Mouse (Mus musculus): Measurements from ENCODE around the gene Unc5b. TPM values are rescaled to one million over a fixed set of nuclear protein-coding genes. Genes with fewer than 3 reads are reported as not detected.
A peak's percentile ranks its signal among the peaks of the same experiment; 100 is the strongest.

The Unc5b gene
- polyA plus RNA-seq, 1 experiment = 0.86 TPM

- H3K4me3 ChIP-seq (ENCODE audit: control insufficient read depth, low read depth, low read length) = no peak overlapping the region
- H3K27ac ChIP-seq (ENCODE audit: control insufficient read depth, insufficient read depth, low read depth, low read length) = no peak overlapping the region
- H3K27me3 ChIP-seq (ENCODE audit: control insufficient read depth, insufficient read depth, low read length) = no peaks in the 10 kb centered on the region
- no peak for TF ChIP-seq CTCF (IDR thresholded peaks at IDR 0.05; ENCODE audit: control insufficient read depth, insufficient read depth, insufficient replicate concordance, low read depth, low read length)
- no peak for TF ChIP-seq POLR2A (IDR thresholded peaks at IDR 0.05; ENCODE audit: control insufficient read depth, low read depth, low read length)
- no peaks in the 10 kb centered on the region for H3K36me3 ChIP-seq (ENCODE audit: control insufficient read depth, insufficient read depth, low read length)
- no peaks in the 10 kb centered on the region for H3K4me1 ChIP-seq (ENCODE audit: control insufficient read depth, insufficient read depth, low read length)
Measured at GRCm38 (mm10) chr10:60731742-60732141, 99.6 kb downstream of the Unc5b start.

DNA sequence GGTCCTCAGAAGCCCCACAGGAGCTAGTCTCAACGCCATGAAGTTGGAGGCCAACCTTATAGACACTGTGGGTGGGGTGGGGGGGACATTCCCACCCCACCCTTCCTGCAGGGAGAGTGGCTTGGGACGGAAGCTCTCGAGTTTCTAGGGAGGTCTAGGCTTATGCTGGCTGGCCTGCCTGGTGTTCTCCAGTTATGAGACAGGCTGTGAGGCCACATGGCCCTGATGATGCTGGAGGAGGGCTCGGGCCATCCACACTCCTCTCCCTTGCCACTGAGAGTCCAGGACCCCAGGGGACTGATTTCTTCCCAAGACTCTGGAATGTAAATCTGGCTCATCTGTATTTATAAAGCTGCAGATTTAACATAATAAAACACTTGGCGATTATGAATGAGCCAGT is 104.1 kb downstream of the Unc5b start:
- Histone ChIP-seq H3K27ac (ENCODE audit: control insufficient read depth, insufficient read depth, low read depth, low read length) (no peak overlapping the region), H3K36me3 (ENCODE audit: control insufficient read depth, insufficient read depth, low read length) (no peaks in the 10 kb centered on the region), H3K4me1 (ENCODE audit: control insufficient read depth, insufficient read depth, low read length) (no peaks in the 10 kb centered on the region), H3K27me3 (ENCODE audit: control insufficient read depth, insufficient read depth, low read length) (no peaks in the 10 kb centered on the region), H3K4me3 (ENCODE audit: control insufficient read depth, low read depth, low read length) (no peak overlapping the region)
- TF ChIP-seq CTCF (IDR thresholded peaks at IDR 0.05; ENCODE audit: control insufficient read depth, insufficient read depth, insufficient replicate concordance, low read depth, low read length) (no peak), POLR2A (IDR thresholded peaks at IDR 0.05; ENCODE audit: control insufficient read depth, low read depth, low read length) (no peak)

DNA sequence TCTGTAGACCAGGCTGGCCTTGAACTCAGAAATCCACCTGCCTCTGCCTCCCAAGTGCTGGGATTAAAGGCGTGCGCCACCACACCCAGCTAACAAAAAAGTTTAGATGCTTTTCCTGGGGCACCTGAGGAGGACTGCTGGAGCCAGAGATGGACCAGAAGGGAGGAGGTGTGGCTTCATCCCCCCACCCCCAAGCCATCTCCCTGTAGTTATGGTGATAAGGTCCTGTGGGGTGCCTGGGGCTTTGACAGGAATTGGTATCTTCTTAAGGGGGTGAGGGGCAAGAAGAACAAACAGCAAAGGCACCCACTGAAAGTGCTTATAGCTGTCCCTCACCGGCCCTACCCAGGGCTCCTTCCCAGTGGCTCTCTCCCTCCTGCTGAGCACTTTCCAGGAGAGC is 104.5 kb downstream of the Unc5b start:
- Histone ChIP-seq H3K36me3 (ENCODE audit: control insufficient read depth, insufficient read depth, low read length) (no peaks in the 10 kb centered on the region), H3K4me1 (ENCODE audit: control insufficient read depth, insufficient read depth, low read length) (no peaks in the 10 kb centered on the region), H3K27ac (ENCODE audit: control insufficient read depth, insufficient read depth, low read depth, low read length) (no peak overlapping the region), H3K27me3 (ENCODE audit: control insufficient read depth, insufficient read depth, low read length) (no peaks in the 10 kb centered on the region), H3K4me3 (ENCODE audit: control insufficient read depth, low read depth, low read length) (no peak overlapping the region)
- no peak for TF ChIP-seq CTCF (IDR thresholded peaks at IDR 0.05; ENCODE audit: control insufficient read depth, insufficient read depth, insufficient replicate concordance, low read depth, low read length)
- TF ChIP-seq POLR2A (IDR thresholded peaks at IDR 0.05; ENCODE audit: control insufficient read depth, low read depth, low read length) = no peak

DNA sequence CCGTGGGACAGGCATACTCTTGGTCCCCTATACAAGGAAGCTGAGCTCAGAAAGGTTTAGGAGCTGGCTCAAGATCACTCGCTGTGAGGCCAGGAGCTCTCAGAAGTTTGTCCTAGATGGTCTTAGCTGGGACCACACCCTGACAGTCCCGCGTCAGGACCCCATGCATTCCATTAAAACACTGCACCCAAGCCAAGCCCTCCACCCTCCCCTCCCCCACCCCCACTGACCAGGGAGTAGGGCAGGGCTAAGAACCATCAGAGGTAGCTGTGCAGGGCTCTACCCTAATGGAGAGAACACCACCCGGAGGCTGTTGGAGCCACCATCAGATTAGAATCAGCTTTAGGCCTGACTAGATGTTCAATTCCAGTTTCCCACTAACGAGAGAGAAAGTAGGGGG is 106.9 kb downstream of the Unc5b start:
- no peaks in the 10 kb centered on the region for H3K4me1 ChIP-seq (ENCODE audit: control insufficient read depth, insufficient read depth, low read length)
- no peaks in the 10 kb centered on the region for H3K36me3 ChIP-seq (ENCODE audit: control insufficient read depth, insufficient read depth, low read length)
- H3K27ac ChIP-seq (ENCODE audit: control insufficient read depth, insufficient read depth, low read depth, low read length) = no peak overlapping the region
- peak overlapping the region; percentile 2 for H3K4me3 ChIP-seq (ENCODE audit: control insufficient read depth, low read depth, low read length)
- TF ChIP-seq POLR2A (IDR thresholded peaks at IDR 0.05; ENCODE audit: control insufficient read depth, low read depth, low read length) = no peak
- TF ChIP-seq CTCF (IDR thresholded peaks at IDR 0.05; ENCODE audit: control insufficient read depth, insufficient read depth, insufficient replicate concordance, low read depth, low read length) = no peak
- no peaks in the 10 kb centered on the region for H3K27me3 ChIP-seq (ENCODE audit: control insufficient read depth, insufficient read depth, low read length)

GRCm38 (mm10) chr10:60723345-60723744 is 108.0 kb downstream of the Unc5b start:
- H3K36me3 ChIP-seq (ENCODE audit: control insufficient read depth, insufficient read depth, low read length) = no peaks in the 10 kb centered on the region
- H3K4me1 ChIP-seq (ENCODE audit: control insufficient read depth, insufficient read depth, low read length) = no peaks in the 10 kb centered on the region
- peak overlapping the region; percentile 2 for H3K4me3 ChIP-seq (ENCODE audit: control insufficient read depth, low read depth, low read length)
- no peaks in the 10 kb centered on the region for H3K27me3 ChIP-seq (ENCODE audit: control insufficient read depth, insufficient read depth, low read length)
- no peak overlapping the region for H3K27ac ChIP-seq (ENCODE audit: control insufficient read depth, insufficient read depth, low read depth, low read length)
- no peak for TF ChIP-seq CTCF (IDR thresholded peaks at IDR 0.05; ENCODE audit: control insufficient read depth, insufficient read depth, insufficient replicate concordance, low read depth, low read length)
- TF ChIP-seq POLR2A (IDR thresholded peaks at IDR 0.05; ENCODE audit: control insufficient read depth, low read depth, low read length) = no peak

DNA sequence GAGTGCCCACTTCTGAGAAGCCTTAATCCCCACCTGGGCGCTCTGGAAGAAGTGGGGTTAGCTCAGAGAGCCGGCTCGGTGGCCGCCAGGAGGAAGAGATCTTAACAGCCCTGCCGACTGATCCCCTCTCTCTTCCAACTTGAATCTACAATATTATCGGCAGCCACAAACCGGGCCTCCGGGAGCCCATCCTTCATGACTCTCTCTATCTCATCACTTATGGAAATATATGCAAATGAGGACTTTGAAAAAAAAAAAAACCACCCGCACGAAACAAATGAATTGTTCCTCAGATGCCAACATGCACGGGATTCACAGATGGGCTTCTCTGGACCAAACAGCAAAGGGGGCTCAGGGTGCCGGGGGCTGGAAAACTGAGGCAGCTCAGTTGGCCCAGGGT is 109.7 kb downstream of the Unc5b start:
- TF ChIP-seq CTCF (IDR thresholded peaks at IDR 0.05; ENCODE audit: control insufficient read depth, insufficient read depth, insufficient replicate concordance, low read depth, low read length) (no peak), POLR2A (IDR thresholded peaks at IDR 0.05; ENCODE audit: control insufficient read depth, low read depth, low read length) (no peak)
- H3K4me3 ChIP-seq (ENCODE audit: control insufficient read depth, low read depth, low read length) = no peak overlapping the region
- H3K36me3 ChIP-seq (ENCODE audit: control insufficient read depth, insufficient read depth, low read length) = no peaks in the 10 kb centered on the region
- H3K27ac ChIP-seq (ENCODE audit: control insufficient read depth, insufficient read depth, low read depth, low read length) = no peak overlapping the region
- no peaks in the 10 kb centered on the region for H3K4me1 ChIP-seq (ENCODE audit: control insufficient read depth, insufficient read depth, low read length)
- no peaks in the 10 kb centered on the region for H3K27me3 ChIP-seq (ENCODE audit: control insufficient read depth, insufficient read depth, low read length)

- H3K4me3 ChIP-seq (ENCODE audit: control insufficient read depth, low read depth, low read length) = no peak overlapping the region; the same call in 1 of the 2 replicates
- TF ChIP-seq POLR2A (IDR thresholded peaks at IDR 0.05; ENCODE audit: control insufficient read depth, low read depth, low read length) = no peak
- TF ChIP-seq CTCF (IDR thresholded peaks at IDR 0.05; ENCODE audit: control insufficient read depth, insufficient read depth, insufficient replicate concordance, low read depth, low read length) = no peak
- no peak overlapping the region for H3K27ac ChIP-seq (ENCODE audit: control insufficient read depth, insufficient read depth, low read depth, low read length)
- no peaks in the 10 kb centered on the region for H3K36me3 ChIP-seq (ENCODE audit: control insufficient read depth, insufficient read depth, low read length)
- no peaks in the 10 kb centered on the region for H3K4me1 ChIP-seq (ENCODE audit: control insufficient read depth, insufficient read depth, low read length)
- no peaks in the 10 kb centered on the region for H3K27me3 ChIP-seq (ENCODE audit: control insufficient read depth, insufficient read depth, low read length)
Measured at GRCm38 (mm10) chr10:60720461-60720860, 110.9 kb downstream of the Unc5b start.

DNA sequence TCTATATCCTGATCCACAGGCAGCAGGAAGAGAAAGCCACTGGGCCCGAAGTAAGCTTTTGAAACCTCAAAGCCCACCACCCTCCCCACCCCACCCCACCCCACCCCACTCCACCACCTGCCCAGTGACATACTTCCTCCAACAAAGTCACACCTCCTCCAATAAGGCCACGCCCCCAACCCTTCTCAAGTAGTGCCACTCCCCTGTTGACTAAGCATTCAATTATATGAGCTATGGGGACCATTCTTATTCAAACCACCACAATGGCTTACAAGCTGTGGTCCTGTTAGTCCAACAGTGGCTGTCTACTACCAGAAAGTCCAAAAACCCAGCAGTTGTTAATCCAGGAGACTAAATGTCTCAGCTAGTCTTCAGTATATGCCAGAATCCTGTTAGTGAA is 112.9 kb downstream of the Unc5b start:
- H3K4me3 ChIP-seq (ENCODE audit: control insufficient read depth, low read depth, low read length) = no peak overlapping the region
- no peak for TF ChIP-seq POLR2A (IDR thresholded peaks at IDR 0.05; ENCODE audit: control insufficient read depth, low read depth, low read length)
- no peak for TF ChIP-seq CTCF (IDR thresholded peaks at IDR 0.05; ENCODE audit: control insufficient read depth, insufficient read depth, insufficient replicate concordance, low read depth, low read length)

More for the DNA sequence above, 112.9 kb downstream of the Unc5b start:
- Histone ChIP-seq H3K4me1 (ENCODE audit: control insufficient read depth, insufficient read depth, low read length) (no peaks in the 10 kb centered on the region), H3K27me3 (ENCODE audit: control insufficient read depth, insufficient read depth, low read length) (no peaks in the 10 kb centered on the region), H3K27ac (ENCODE audit: control insufficient read depth, insufficient read depth, low read depth, low read length) (no peak overlapping the region), H3K36me3 (ENCODE audit: control insufficient read depth, insufficient read depth, low read length) (no peaks in the 10 kb centered on the region)
